Mouse (Mus musculus): ENCODE results near the gene Mei4.

The Mei4 gene

DNA sequence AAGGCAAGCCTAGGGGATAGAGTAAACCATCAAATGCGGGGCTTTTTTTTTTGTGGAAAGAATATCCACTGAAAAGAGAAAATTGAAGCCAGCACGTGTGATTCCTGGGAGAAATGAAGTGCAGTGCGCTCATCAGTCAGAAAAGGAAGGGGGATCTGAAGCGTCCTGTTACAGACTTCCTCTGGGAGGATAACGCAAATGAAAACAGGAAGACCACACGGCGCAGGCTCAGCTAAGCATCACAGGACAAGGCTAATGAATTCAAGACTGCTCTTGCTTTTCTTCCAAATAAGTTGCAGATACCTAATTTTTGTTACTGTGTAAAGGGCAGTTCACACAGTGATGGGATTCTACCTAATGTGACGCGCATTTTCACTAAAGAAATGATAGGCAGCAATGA is 296.7 kb downstream of the Mei4 start:
- in situ Hi-C loops (cut with MboI, MseI): no loop called here

DNA sequence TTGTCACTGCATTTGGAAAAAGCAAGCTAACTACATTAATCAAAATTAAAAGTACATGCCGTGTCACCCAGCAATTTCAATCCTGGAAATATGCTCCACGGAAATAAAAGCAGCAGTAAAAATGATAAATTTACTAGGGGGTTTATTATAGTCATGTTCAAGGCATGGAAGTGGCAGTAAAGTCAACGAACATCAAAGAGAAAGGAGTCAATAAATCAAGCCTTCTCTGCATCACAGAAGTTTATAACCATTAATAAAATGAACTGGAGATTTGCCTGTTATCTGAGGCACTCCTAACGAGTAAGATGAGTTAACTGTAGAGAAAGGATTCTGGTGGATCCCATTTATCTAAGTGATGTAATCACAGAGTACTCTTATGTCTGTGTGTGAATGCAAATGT is 298.9 kb downstream of the Mei4 start:
- in situ Hi-C loops (cut with MboI, MseI): no loop called here

DNA sequence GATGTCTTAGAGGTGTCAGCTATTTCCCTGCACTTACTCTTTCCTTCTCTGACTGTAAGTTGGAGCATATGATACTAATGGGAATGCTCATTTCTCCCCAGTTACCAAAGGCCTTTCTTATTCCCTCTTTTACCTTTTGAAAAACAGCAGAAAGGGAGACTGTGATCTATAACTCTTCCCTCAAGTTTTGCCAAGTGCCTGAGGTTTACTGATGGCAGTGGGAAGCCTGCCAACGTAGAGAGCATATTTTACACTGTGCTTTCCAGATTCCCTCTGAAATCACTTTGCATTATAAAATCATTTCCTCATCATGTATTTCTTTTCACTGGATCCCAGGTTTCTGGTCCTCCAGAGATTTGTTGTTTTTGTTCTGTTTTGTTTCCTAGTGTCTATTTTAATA is 354.5 kb downstream of the Mei4 start:
- in situ Hi-C loops (cut with MboI, MseI): loop anchor here (10.0 kb wide), 1 partner anchor 1843 kb away; no protein-coding TSS in a partner anchor

DNA sequence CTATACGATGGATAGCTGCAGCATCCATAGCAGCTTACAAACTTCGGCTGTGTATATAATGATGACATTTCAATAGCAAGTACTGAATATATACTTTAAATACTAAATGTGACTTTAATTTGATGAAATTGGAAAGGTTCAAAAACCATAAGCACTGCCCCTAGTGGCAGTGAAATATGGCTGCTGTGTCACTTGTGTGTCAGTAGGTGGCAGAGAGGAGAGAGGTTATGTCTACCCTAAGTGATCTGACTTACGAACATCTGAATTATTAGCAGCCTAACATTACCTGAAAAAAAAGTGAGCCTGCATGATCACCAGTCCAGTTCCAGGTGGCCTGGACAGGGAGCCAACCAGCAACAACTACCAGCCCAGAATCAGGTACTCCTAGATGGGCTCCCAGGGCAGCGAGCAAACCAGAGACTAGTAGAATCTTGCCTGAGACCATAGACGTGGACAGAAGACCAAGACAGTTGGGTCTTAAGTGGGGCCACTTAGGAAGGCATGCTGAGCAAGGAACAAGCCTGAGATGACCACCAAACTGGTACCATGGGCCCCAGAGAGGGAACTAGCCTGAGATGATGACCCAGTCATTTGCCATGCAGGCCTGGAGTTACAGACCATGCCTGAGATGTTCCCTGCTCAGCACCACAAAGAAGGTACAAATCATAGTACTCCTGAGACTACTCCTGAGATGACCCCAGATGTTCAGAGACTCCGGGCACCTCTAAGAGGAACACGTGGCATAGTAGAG is 384.4 kb downstream of the Mei4 start:
- in situ Hi-C loops (cut with MboI, MseI): loop anchor here (10.0 kb wide), 1 partner anchor 607 kb away; no protein-coding TSS in a partner anchor
